Mouse (Mus musculus) lung, postnatal 0 days (tissue): ENCODE measurements at regions not wholly inside any gene's neighbourhood (a gene's known extent, or its start where the extent isn't known, plus 50 kb on each side); places are given as distances from the start of the nearest gene placed in this dataset.

Experiments
- CTCF ChIP-seq: IDR thresholded peaks from 2 replicates; pipeline ENCODE4 v1.5.1; 2016; ENCODE audit warnings: antibody characterized with exemption, mild to moderate bottlenecking
- EP300 ChIP-seq: IDR thresholded peaks from 2 replicates; pipeline ENCODE4 v1.6.1; 2016; ENCODE audit warnings: antibody characterized with exemption, mild to moderate bottlenecking, control low read depth

DNA sequence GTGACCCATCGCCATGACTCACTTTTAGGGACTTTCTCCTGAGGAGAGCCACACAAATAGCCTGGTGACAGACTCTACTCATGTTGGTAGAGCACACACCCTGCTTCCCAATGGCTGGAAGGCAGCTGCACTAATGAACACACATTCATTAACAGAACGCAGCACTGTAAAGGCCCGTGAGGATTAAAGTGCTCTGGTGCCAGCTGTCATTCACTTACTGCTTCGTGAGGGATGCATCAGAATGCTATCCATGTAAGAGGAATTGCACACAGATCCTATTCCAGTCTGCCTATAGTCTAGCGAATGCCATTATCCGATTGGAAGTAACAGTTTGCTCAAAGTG is 227.3 kb upstream of the 1700056E22Rik start:
- no peak for TF ChIP-seq CTCF
- TF ChIP-seq EP300, result no peak
